ENCODE assay signal across 10 mouse cellular contexts in the genomic region with DNA sequence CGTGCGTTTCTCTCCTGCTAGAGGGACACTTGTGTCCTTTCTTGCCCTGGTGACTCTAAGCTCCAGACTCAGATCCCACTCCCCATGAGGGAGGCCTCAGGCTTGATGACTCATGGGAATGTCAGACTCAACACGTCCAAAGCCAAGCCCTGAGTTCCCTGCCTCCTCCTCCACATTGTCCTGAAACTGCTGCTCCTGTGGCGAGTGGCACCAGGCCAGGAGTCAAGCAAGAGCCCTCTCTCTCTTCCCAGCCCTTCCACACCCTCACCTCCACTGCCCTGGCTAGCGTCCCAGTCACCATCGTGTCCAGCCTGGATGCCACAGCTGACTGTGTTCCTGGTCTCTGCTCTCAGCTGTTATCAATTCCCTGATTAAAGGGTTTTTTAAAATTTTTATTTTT.
DNase-seq lines count a peak whose midpoint lies in the region; ATAC-seq lines count a peak whose summit lies in the region.
"Had no signal": no experiment of that assay in that cellular context is flagged by ENCODE, and none has a peak within 500 bp of the region (broad histone marks: within the 10 kb centered on the region; RNA-seq: fewer than 3 reads in every experiment).

No protein-coding gene starts in this region.

- no peaks in the 10 kb centered on the region for H3K36me3 ChIP-seq in heart, embryonic 10.5 days
- no peaks in the 10 kb centered on the region for H3K36me3 ChIP-seq in lung, embryonic 15.5 days
- H3K36me3 ChIP-seq in liver, embryonic 11.5 days (ENCODE audit: control insufficient read depth, insufficient read depth, low read length): no peaks in the 10 kb centered on the region
- H3K36me3 ChIP-seq in midbrain, embryonic 14.5 days (ENCODE audit: control insufficient read depth, insufficient read depth, low read length): no peaks in the 10 kb centered on the region
- H3K36me3 ChIP-seq: embryonic facial prominence, embryonic 10.5 days had no signal

- no peak overlapping the region for H3K9ac ChIP-seq in lung, embryonic 15.5 days
- no peak overlapping the region for H3K9ac ChIP-seq in liver, embryonic 11.5 days (ENCODE audit: low read depth, low read length)
- no peak overlapping the region for H3K9ac ChIP-seq in midbrain, embryonic 14.5 days (replicated peaks; ENCODE audit: low read length)
- H3K9ac ChIP-seq: liver, embryonic 14.5 days had no signal

- no peak overlapping the region for H3K4me2 ChIP-seq in lung, embryonic 15.5 days
- H3K4me2 ChIP-seq in liver, embryonic 11.5 days: no peak overlapping the region
- H3K4me2 ChIP-seq in midbrain, embryonic 14.5 days (ENCODE audit: low read length): no peak overlapping the region

- WGBS in heart, embryonic 10.5 days: 54% methylated on average over 6 of the region's 6 CpGs
- WGBS in lung, embryonic 15.5 days: 54% methylated on average over 6 of the region's 6 CpGs
- 64% methylated on average over 6 of the region's 6 CpGs for WGBS in liver, embryonic 11.5 days
- 85% methylated on average over 6 of the region's 6 CpGs for WGBS in midbrain, embryonic 14.5 days

- no peaks in the 10 kb centered on the region for H3K27me3 ChIP-seq in heart, embryonic 10.5 days (ENCODE audit: insufficient read depth, poor library complexity, severe bottlenecking)
- H3K27me3 ChIP-seq in lung, embryonic 15.5 days: no peaks in the 10 kb centered on the region
- H3K27me3 ChIP-seq in liver, embryonic 11.5 days (replicated peaks; ENCODE audit: control insufficient read depth, insufficient read depth, low read length): no peaks in the 10 kb centered on the region
- no peaks in the 10 kb centered on the region for H3K27me3 ChIP-seq in midbrain, embryonic 14.5 days (ENCODE audit: control insufficient read depth, insufficient read depth, low read length)

- peaks cover 9% of the 10 kb centered on the region for H3K4me1 ChIP-seq in heart, embryonic 10.5 days
- peaks cover 9% of the 10 kb centered on the region; the same call in 1 of the 2 replicates for H3K4me1 ChIP-seq in lung, embryonic 15.5 days
- H3K4me1 ChIP-seq in liver, embryonic 11.5 days (replicated peaks; ENCODE audit: control insufficient read depth, insufficient read depth, low read length): 0 out of 2 replicates have a peak, but pooled peaks cover 2% of the 10 kb centered on the region
- no peaks in the 10 kb centered on the region for H3K4me1 ChIP-seq in midbrain, embryonic 14.5 days (ENCODE audit: control insufficient read depth, insufficient read depth, low read length)

- no peaks in the 10 kb centered on the region for H3K9me3 ChIP-seq in heart, embryonic 10.5 days
- no peaks in the 10 kb centered on the region for H3K9me3 ChIP-seq in lung, embryonic 15.5 days
- H3K9me3 ChIP-seq in liver, embryonic 11.5 days (ENCODE audit: control insufficient read depth, low read length): no peaks in the 10 kb centered on the region
- no peaks in the 10 kb centered on the region for H3K9me3 ChIP-seq in midbrain, embryonic 14.5 days (ENCODE audit: control insufficient read depth, low read length)
- H3K9me3 ChIP-seq: embryonic facial prominence, embryonic 10.5 days had no signal

- DNase-seq in 3T3-L1 (ENCODE audit: low read depth, low spot score) (peak; percentile 86), adipocyte (ENCODE audit: low spot score) (peak; percentile 75)
- DNase-seq in heart, embryonic 10.5 days (ENCODE audit: low spot score): no peak
- no peak for DNase-seq in liver, embryonic 11.5 days (ENCODE audit: low spot score)
- no peak for DNase-seq in midbrain, embryonic 14.5 days
- no peak for DNase-seq in thymus, adult 18-20 months
- DNase-seq in left cerebral cortex, adult 18-20 months (ENCODE audit: low spot score in 2 of 2): no peak

- H3K4me3 ChIP-seq in heart, embryonic 10.5 days: no peak overlapping the region
- H3K4me3 ChIP-seq in lung, embryonic 15.5 days: no peak overlapping the region
- no peak overlapping the region for H3K4me3 ChIP-seq in liver, embryonic 11.5 days (ENCODE audit: low read depth, low read length)
- no peak overlapping the region for H3K4me3 ChIP-seq in midbrain, embryonic 14.5 days (replicated peaks; ENCODE audit: low read depth, low read length)
- H3K4me3 ChIP-seq: embryonic facial prominence, embryonic 10.5 days had no signal

- H3K27ac ChIP-seq in heart, embryonic 10.5 days: peak overlapping the region; percentile 48
- H3K27ac ChIP-seq in lung, embryonic 15.5 days: no peak overlapping the region
- no peak overlapping the region for H3K27ac ChIP-seq in liver, embryonic 11.5 days (ENCODE audit: low read depth, low read length)
- no peak overlapping the region for H3K27ac ChIP-seq in midbrain, embryonic 14.5 days (replicated peaks; ENCODE audit: low read depth, low read length)
- H3K27ac ChIP-seq: embryonic facial prominence, embryonic 10.5 days; liver, embryonic 14.5 days had no signal

- peak; percentile 23; the same call in 1 of the 2 replicates for ATAC-seq in lung, embryonic 15.5 days (ENCODE audit: borderline replicate concordance, extremely low read depth, low FRiP score, low TSS enrichment)
- no peak for ATAC-seq in liver, embryonic 11.5 days (replicated peaks; ENCODE audit: low FRiP score)
- no peak for ATAC-seq in midbrain, embryonic 14.5 days (ENCODE audit: low FRiP score, low TSS enrichment)

Comparison
In these comparisons a context has a peak if more than half of its experiments do, and no peak if none do; other contexts are left out.
1. DNase-seq: peak in 3T3-L1 (single experiment) and adipocyte (single experiment); none in heart, embryonic 10.5 days (single experiment), liver, embryonic 11.5 days (single experiment), midbrain, embryonic 14.5 days (single experiment), thymus, adult 18-20 months (0 of 2) and left cerebral cortex, adult 18-20 months (0 of 2).